Mouse (Mus musculus): ENCODE measurements around the gene Galnt10. TPM values are rescaled to one million over a fixed set of nuclear protein-coding genes. Genes with fewer than 3 reads are reported as not detected.
"Not testable (repeated sequence)": the region's sequence is repeated elsewhere in the genome, so short reads cannot be mapped to it uniquely, and the experiment has no call there.

Gene Galnt10
- polyA plus RNA-seq, 1 experiment = 37.0 TPM

- TF ChIP-seq POLR2A (IDR thresholded peaks at IDR 0.05; ENCODE audit: low read depth, low read length) = no peak
- no peak for TF ChIP-seq CTCF (IDR thresholded peaks at IDR 0.05; ENCODE audit: extremely low read depth, insufficient read length, insufficient replicate concordance, low read depth, low read length)
- WGBS = 76% methylated on average over 7 of the region's 7 CpGs
- Histone ChIP-seq H3K4me1 (ENCODE audit: control insufficient read depth, insufficient read depth, insufficient read length, low read length) (peaks cover 6% of the 10 kb centered on the region), H3K36me3 (ENCODE audit: control insufficient read depth, insufficient read depth, low read length) (no peaks in the 10 kb centered on the region), H3K4me3 (ENCODE audit: low read depth, low read length) (no peak overlapping the region), H3K27ac (ENCODE audit: insufficient read depth, low read depth, low read length) (no peak overlapping the region), H3K27me3 (ENCODE audit: control insufficient read depth, insufficient read depth, low read length) (peaks cover 24% of the 10 kb centered on the region)
These were observed 178.5 kb downstream of the Galnt10 start for GRCm38 (mm10) chr11:57823714-57824113.

- not testable (repeated sequence) for H3K4me3 ChIP-seq (ENCODE audit: low read depth, low read length); H3K27ac ChIP-seq (ENCODE audit: insufficient read depth, low read depth, low read length); H3K36me3 ChIP-seq (ENCODE audit: control insufficient read depth, insufficient read depth, low read length); H3K4me1 ChIP-seq (ENCODE audit: control insufficient read depth, insufficient read depth, insufficient read length, low read length)
- WGBS = 64% methylated on average over 11 of the region's 11 CpGs
- peaks cover 38% of the 10 kb centered on the region for H3K27me3 ChIP-seq (ENCODE audit: control insufficient read depth, insufficient read depth, low read length)
These were observed 180.0 kb downstream of the Galnt10 start for GRCm38 (mm10) chr11:57825234-57825633.

- Histone ChIP-seq H3K4me3 (ENCODE audit: low read depth, low read length) (peak overlapping the region; percentile 47), H3K36me3 (ENCODE audit: control insufficient read depth, insufficient read depth, low read length) (no peaks in the 10 kb centered on the region), H3K27ac (ENCODE audit: insufficient read depth, low read depth, low read length) (no peak overlapping the region), H3K27me3 (ENCODE audit: control insufficient read depth, insufficient read depth, low read length) (peaks cover 39% of the 10 kb centered on the region), H3K4me1 (ENCODE audit: control insufficient read depth, insufficient read depth, insufficient read length, low read length) (peaks cover 6% of the 10 kb centered on the region)
- WGBS = 4% methylated on average over 41 of the region's 41 CpGs
- TF ChIP-seq CTCF (IDR thresholded peaks at IDR 0.05; ENCODE audit: extremely low read depth, insufficient read length, insufficient replicate concordance, low read depth, low read length) (no peak), POLR2A (IDR thresholded peaks at IDR 0.05; ENCODE audit: low read depth, low read length) (no peak)
These were observed 182.0 kb downstream of the Galnt10 start for GRCm38 (mm10) chr11:57827048-57827914.

- TF ChIP-seq CTCF (IDR thresholded peaks at IDR 0.05; ENCODE audit: extremely low read depth, insufficient read length, insufficient replicate concordance, low read depth, low read length) (no peak), POLR2A (IDR thresholded peaks at IDR 0.05; ENCODE audit: low read depth, low read length) (no peak)
- Histone ChIP-seq H3K4me1 (ENCODE audit: control insufficient read depth, insufficient read depth, insufficient read length, low read length) (peaks cover 6% of the 10 kb centered on the region), H3K27ac (ENCODE audit: insufficient read depth, low read depth, low read length) (no peak overlapping the region), H3K4me3 (ENCODE audit: low read depth, low read length) (peak overlapping the region; percentile 47), H3K36me3 (ENCODE audit: control insufficient read depth, insufficient read depth, low read length) (no peaks in the 10 kb centered on the region), H3K27me3 (ENCODE audit: control insufficient read depth, insufficient read depth, low read length) (peaks cover 45% of the 10 kb centered on the region)
- WGBS = 5% methylated on average over 33 of the region's 33 CpGs
These were observed 182.8 kb downstream of the Galnt10 start for GRCm38 (mm10) chr11:57827915-57828545.

- Histone ChIP-seq H3K27ac (ENCODE audit: insufficient read depth, low read depth, low read length) (no peak overlapping the region), H3K27me3 (ENCODE audit: control insufficient read depth, insufficient read depth, low read length) (peaks cover 55% of the 10 kb centered on the region), H3K4me3 (ENCODE audit: low read depth, low read length) (peak overlapping the region; percentile 1; the same call in 1 of the 2 replicates), H3K4me1 (ENCODE audit: control insufficient read depth, insufficient read depth, insufficient read length, low read length) (peaks cover 6% of the 10 kb centered on the region), H3K36me3 (ENCODE audit: control insufficient read depth, insufficient read depth, low read length) (no peaks in the 10 kb centered on the region)
- TF ChIP-seq POLR2A (IDR thresholded peaks at IDR 0.05; ENCODE audit: low read depth, low read length) (no peak), CTCF (IDR thresholded peaks at IDR 0.05; ENCODE audit: extremely low read depth, insufficient read length, insufficient replicate concordance, low read depth, low read length) (no peak)
- WGBS = 19% methylated on average over 53 of the region's 53 CpGs
These were observed 184.0 kb downstream of the Galnt10 start for GRCm38 (mm10) chr11:57828955-57829870.

- no peak overlapping the region for H3K27ac ChIP-seq (ENCODE audit: insufficient read depth, low read depth, low read length)
- H3K27me3 ChIP-seq (ENCODE audit: control insufficient read depth, insufficient read depth, low read length) = peaks cover 58% of the 10 kb centered on the region
- TF ChIP-seq POLR2A (IDR thresholded peaks at IDR 0.05; ENCODE audit: low read depth, low read length) (no peak), CTCF (IDR thresholded peaks at IDR 0.05; ENCODE audit: extremely low read depth, insufficient read length, insufficient replicate concordance, low read depth, low read length) (no peak)
These were observed 184.9 kb downstream of the Galnt10 start for GRCm38 (mm10) chr11:57829871-57830775.

More at GRCm38 (mm10) chr11:57829871-57830775, 184.9 kb downstream of the Galnt10 start:
- H3K36me3 ChIP-seq (ENCODE audit: control insufficient read depth, insufficient read depth, low read length) = no peaks in the 10 kb centered on the region
- H3K4me1 ChIP-seq (ENCODE audit: control insufficient read depth, insufficient read depth, insufficient read length, low read length) = peaks cover 6% of the 10 kb centered on the region
- peak overlapping the region; percentile 8 for H3K4me3 ChIP-seq (ENCODE audit: low read depth, low read length)
- WGBS = 60% methylated on average over 17 of the region's 17 CpGs
